In the genomic region with DNA sequence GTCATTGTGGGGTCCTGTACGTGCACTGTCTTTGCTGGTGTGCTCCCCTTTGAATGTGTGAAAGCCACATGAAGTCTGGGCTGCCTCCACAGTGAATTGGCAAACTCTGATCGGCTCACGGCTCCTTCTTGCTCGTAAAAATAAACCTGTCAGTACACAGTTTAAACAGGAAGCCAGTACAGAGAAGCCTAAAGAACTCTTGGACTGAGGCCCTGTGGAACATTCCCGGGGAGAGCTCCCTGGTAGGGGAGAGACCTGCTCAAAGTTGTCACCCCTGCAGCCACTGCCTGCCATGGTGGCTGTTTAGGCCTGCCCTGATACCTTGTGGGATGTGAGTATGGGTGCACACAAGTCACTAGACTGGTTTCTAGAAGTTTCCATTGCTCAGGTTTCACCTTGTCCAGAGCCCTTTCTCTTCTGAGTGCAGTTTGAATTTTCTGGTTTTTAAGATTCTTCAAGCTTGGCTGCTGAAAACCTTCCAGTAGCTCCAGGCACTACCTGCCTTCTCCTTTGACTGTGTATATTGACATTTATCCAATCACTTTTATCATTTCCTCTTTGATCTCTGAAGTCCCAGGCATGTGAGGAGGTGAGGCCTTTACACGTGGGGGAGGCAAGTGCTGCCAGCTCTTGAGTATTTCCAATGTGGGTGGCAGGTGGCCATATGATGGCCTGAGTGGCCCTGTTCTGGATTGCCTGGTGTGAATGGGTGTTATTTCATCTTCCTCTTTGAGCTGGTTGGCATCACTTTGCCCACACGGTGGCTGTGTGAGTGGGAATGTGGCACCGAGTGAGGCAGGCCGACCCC, we compare ENCODE assay signal across 7 mouse cellular contexts. TPM values are rescaled to one million over a fixed set of nuclear protein-coding genes. Genes with fewer than 3 reads are reported as not detected.
A peak's percentile ranks its signal among the peaks of the same experiment; 100 is the strongest.
DNase-seq lines count a peak whose midpoint lies in the region; ATAC-seq and TF ChIP-seq lines count a peak whose summit lies in the region.

No protein-coding gene starts in this region.

- 64% methylated on average over 9 of the region's 9 CpGs for WGBS in neural tube, embryonic 13.5 days
- 39% methylated on average over 9 of the region's 9 CpGs for WGBS in small intestine, adult 2 months

- 0 out of 2 replicates have a peak overlapping the region, but pooled peaks have one; percentile 4 for H3K27ac ChIP-seq in neural tube, embryonic 13.5 days (replicated peaks)
- peak overlapping the region; percentile 31 for H3K27ac ChIP-seq in small intestine, adult 2 months (ENCODE audit: insufficient read depth, low read depth, low read length)

- no peak for ATAC-seq in neural tube, embryonic 13.5 days (ENCODE audit: low read depth)

- no peak overlapping the region for H3K4me2 ChIP-seq in neural tube, embryonic 13.5 days

- 0 out of 2 replicates have a peak overlapping the region, but pooled peaks have one; percentile 34 for H3K9ac ChIP-seq in neural tube, embryonic 13.5 days

- peaks cover 12% of the 10 kb centered on the region; the same call in 1 of the 2 replicates for H3K36me3 ChIP-seq in neural tube, embryonic 13.5 days
- H3K36me3 ChIP-seq in small intestine, adult 2 months (ENCODE audit: control insufficient read depth, insufficient read depth, low read length): peaks cover 1% of the 10 kb centered on the region; the same call in 1 of the 2 replicates

- no peak for TF ChIP-seq POLR2A in small intestine, adult 2 months (IDR thresholded peaks at IDR 0.05; ENCODE audit: low read depth, low read length)

- TF ChIP-seq CTCF in small intestine, adult 2 months (IDR thresholded peaks at IDR 0.05; ENCODE audit: extremely low read depth, insufficient read length, insufficient replicate concordance, low read depth, low read length): no peak

- no peaks in the 10 kb centered on the region for H3K27me3 ChIP-seq in neural tube, embryonic 13.5 days
- no peaks in the 10 kb centered on the region for H3K27me3 ChIP-seq in small intestine, adult 2 months (ENCODE audit: control insufficient read depth, insufficient read depth, low read length)

- no peak for DNase-seq in neural tube, embryonic 10.5 days (ENCODE audit: extremely low spot score, low spot score)
- DNase-seq in fat pad, adult 2 months (ENCODE audit: extremely low read depth, low read depth, low spot score): peak; percentile 90
- peak; percentile 43 to 55 for DNase-seq in kidney, adult 8-10 months
- DNase-seq in adrenal gland, postnatal 36 days: no peak
- DNase-seq in MN1 (ENCODE audit: low spot score): no peak

- peaks cover 69% of the 10 kb centered on the region for H3K4me1 ChIP-seq in neural tube, embryonic 13.5 days (replicated peaks)
- peaks cover 64% of the 10 kb centered on the region for H3K4me1 ChIP-seq in small intestine, adult 2 months (ENCODE audit: control insufficient read depth, insufficient read depth, insufficient read length, low read length)

- H3K9me3 ChIP-seq in neural tube, embryonic 13.5 days: no peaks in the 10 kb centered on the region

- H3K4me3 ChIP-seq in neural tube, embryonic 13.5 days: no peak overlapping the region
- H3K4me3 ChIP-seq in small intestine, adult 2 months (ENCODE audit: low read depth, low read length): no peak overlapping the region

RNA-seq across cellular contexts. Expression of gene Pgs1, which starts 8.4 kb away (rescaled TPM):
- polyA plus RNA-seq in neural tube, embryonic 13.5 days (2015; fragmentation: Nextera tagmentation; extraction: Ambion mirVana): 46.9 and 49.0 TPM in 2 replicates
- 19.8 and 35.0 TPM in 2 replicates for polyA plus RNA-seq in small intestine, adult 2 months (2012; rRNA removed)
- total RNA-seq in adrenal gland, postnatal 36 days (2021): 10 to 100 TPM; 54.7 to 58.7 TPM

RNA-seq across cellular contexts. Expression of gene Socs3, which starts 24.6 kb away (rescaled TPM):
- 7.8 and 8.7 TPM in 2 replicates for polyA plus RNA-seq in neural tube, embryonic 13.5 days (2015; fragmentation: Nextera tagmentation; extraction: Ambion mirVana)
- 27.2 and 47.2 TPM in 2 replicates for polyA plus RNA-seq in small intestine, adult 2 months (2012; rRNA removed)
- 10 to 100 TPM in 1 of 2 experiments, 1 to 10 TPM in 1; 6.6 to 17.5 TPM for total RNA-seq in adrenal gland, postnatal 36 days (2021)

Comparison
In these comparisons a context has a peak if more than half of its experiments do, and no peak if none do; other contexts are left out.
1. DNase-seq: peak in fat pad, adult 2 months (single experiment) and kidney, adult 8-10 months (2 of 2); none in neural tube, embryonic 10.5 days (single experiment), adrenal gland, postnatal 36 days (0 of 2) and MN1 (single experiment).